Mouse (Mus musculus) retina, embryonic 14.5 days (tissue): Measurements from ENCODE around the gene Creld1.

Experiments
- DNase-seq: peaks from one replicate; pipeline ENCODE4 v3.0.0-alpha.2; 2015; ENCODE audit warnings: low spot score

Creld1 gene

GRCm38 (mm10) chr6:113508947-113509280, 25.8 kb downstream of the Creld1 start:
- no peak for DNase-seq

GRCm38 (mm10) chr6:113513944-113514343, 30.8 kb downstream of the Creld1 start:
- no peak for DNase-seq

- no peak for DNase-seq
Measured at GRCm38 (mm10) chr6:113514600-113514999, 31.5 kb downstream of the Creld1 start.

GRCm38 (mm10) chr6:113517434-113518080, 34.5 kb downstream of the Creld1 start:
- no peak for DNase-seq

GRCm38 (mm10) chr6:113522310-113522709, 39.2 kb downstream of the Creld1 start:
- no peak for DNase-seq

GRCm38 (mm10) chr6:113523420-113523819, 40.3 kb downstream of the Creld1 start:
- no peak for DNase-seq

GRCm38 (mm10) chr6:113530932-113531839, 48.1 kb downstream of the Creld1 start, which contains the start of the genes Emc3 and Fancd2:
Gene Emc3, minus strand, starts transcription at chr6:113531652.
Gene Fancd2, plus strand, starts transcription at chr6:113531682.
- peak; percentile 94 for DNase-seq

GRCm38 (mm10) chr6:113531840-113532404, 48.8 kb downstream of the Creld1 start:
- peak; percentile 23 for DNase-seq

- no peak for DNase-seq
Measured at GRCm38 (mm10) chr6:113534886-113535285, 51.8 kb downstream of the Creld1 start.

- no peak for DNase-seq
Measured at GRCm38 (mm10) chr6:113541610-113542009, 58.5 kb downstream of the Creld1 start.
